Mouse (Mus musculus) Patski (cell line): Measurements from ENCODE around the gene Btbd2. TPM values are rescaled to one million over a fixed set of nuclear protein-coding genes. Genes with fewer than 3 reads are reported as not detected.
A peak's percentile ranks its signal among the peaks of the same experiment; 100 is the strongest.

Experiments used
- ATAC-seq: fragments of 100-300 bp; one replicate; pipeline ENCODE4 v1.8.0; 2021
- CTCF ChIA-PET: fragments of 350-600 bp; sonication (Branson Sonifier 250); formaldehyde crosslinking; loops from one replicate; lab custom pipeline; 2022; ENCODE audit warnings: inconsistent platforms; lab: Charles Lee
- POLR2A ChIA-PET: fragments of 350-600 bp; sonication (Branson Sonifier 250); formaldehyde crosslinking; loops from one replicate; lab custom pipeline; 2022; ENCODE audit warnings: antibody characterized with exemption, inconsistent platforms; lab: Charles Lee
- DNase-seq: peaks from one replicate; pipeline ENCODE4 v3.0.0-alpha.2; 2011; ENCODE audit warnings: low read depth, low spot score
- H3K27me3 ChIP-seq: fragments of 371-371 bp; one replicate; pipeline ENCODE4 v1.5.1; 2021
- CTCF ChIP-seq: fragments of 100-300 bp; IDR thresholded peaks from one replicate; pipeline ENCODE4 v1.5.1; 2021
- in situ Hi-C: fragments of 300-500 bp; cut with MboI; formaldehyde crosslinking; loops from 3 replicates; pipeline ENCODE4 v1.11.1; 2018; ENCODE audit warnings: low pct_unique_long_range_greater_than_20kb, mixed read lengths
- polyA plus RNA-seq: library from polyadenylated mRNA; unstranded; gene quantifications from one replicate; pipeline ENCODE4 v1.2.3, GENCODE M21; 2021

Btbd2 gene
- polyA plus RNA-seq, 1 experiment from 2014 or later: 70.4 TPM

DNA sequence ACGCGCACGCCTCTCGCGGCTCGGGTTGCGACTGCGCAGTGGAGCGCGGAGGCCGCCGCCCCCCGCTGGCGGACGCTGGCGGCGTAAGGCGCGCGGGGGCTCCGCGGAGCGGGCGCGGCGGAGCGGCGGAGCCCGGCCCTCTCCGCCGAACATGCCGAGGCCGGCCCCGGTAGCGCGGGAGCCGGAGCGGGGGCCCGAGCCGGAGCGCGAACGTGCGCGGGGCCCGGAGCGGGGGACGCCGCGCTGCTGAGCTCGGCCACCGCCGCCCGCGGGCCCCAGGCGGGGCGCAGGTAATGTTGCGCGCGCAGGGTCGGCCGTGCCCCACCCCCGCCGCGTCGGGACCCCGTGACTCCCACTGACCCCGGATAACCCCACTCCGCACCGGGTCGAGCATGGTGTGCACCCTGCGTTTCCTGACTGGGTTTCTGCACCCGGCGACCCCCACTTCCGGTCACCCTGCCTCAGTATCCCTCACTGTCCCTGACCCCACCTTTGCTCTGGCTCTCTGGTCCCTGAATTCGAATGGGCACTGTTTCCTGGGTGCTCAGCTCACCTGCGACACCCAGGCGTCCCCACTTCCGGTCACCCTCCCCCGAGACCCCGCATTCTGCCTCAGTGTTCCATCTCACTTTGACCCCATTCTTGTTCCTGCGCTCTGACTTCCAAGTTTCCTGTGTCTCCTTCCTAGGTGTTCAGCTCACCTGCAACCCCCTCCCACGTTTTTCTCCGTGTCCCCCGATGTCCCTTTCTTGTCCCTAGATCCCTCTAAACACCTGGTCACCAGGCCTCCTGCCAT, 34.0 kb downstream of the Btbd2 start, which contains the start of gene Csnk1g2:
TSS of gene Csnk1g2 (plus strand) at position 178 of the 796 bp plus-strand sequence.
- ATAC-seq (no peak), DNase-seq (no peak)
- no peak for TF ChIP-seq CTCF
- ChIA-PET POLR2A (interaction anchor here (0.7 to 2.5 kb wide), 6 partner anchors 27 to 91 kb away, joined by 3 to 9 read pairs (median 4); no protein-coding TSS in a partner anchor), CTCF (interaction anchor here (0.7 to 1.7 kb wide), 5 partner anchors 30 to 61 kb away, joined by 3 to 4 read pairs (median 4); no protein-coding TSS in a partner anchor)
- H3K27me3 ChIP-seq: no peaks in the 10 kb centered on the region
- in situ Hi-C loops: no loop called here

DNA sequence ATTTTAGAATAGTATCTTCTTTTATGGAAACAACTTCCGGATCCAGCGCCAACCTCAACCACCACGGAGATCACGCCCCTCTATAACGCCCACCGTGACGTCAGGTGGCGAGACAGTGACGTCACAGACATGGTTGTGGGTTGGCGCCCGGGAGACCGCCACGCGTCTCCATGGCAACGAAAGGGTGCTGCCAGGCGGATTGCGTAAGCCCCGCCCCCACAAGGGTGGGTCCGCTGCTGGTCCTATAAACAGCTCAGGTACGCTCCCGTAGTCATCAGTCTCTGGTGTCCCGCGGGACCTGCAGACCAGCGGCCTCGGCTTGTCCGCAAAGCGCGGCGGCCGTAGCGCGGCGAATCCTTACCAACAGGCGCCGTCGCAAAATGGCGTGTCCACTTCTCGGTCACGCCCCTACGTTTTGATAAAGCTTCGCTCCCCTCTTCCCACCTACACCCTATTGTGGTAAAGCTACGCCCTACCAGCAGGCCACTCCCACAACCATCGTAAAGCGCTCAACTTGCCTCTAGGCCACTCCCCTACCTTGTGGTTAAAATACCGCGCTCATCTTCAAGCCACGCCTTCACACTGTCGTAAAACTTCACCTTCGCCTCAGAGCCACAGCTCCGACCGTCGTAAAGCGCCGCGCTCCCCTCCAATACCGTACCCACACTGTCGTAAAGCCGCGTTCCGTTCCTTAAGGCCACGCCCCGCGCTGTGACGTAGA, 34.8 kb downstream of the Btbd2 start:
- in situ Hi-C loops: no loop called here
- POLR2A ChIA-PET: interaction anchor here (0.9 to 2.5 kb wide), 4 partner anchors 32 to 92 kb away, joined by 3 to 9 read pairs (median 4); no protein-coding TSS in a partner anchor
- TF ChIP-seq CTCF: no peak
- CTCF ChIA-PET: interaction anchor here (0.8 to 1.6 kb wide), 3 partner anchors 31 to 44 kb away, joined by 3 to 4 read pairs (median 3); no protein-coding TSS in a partner anchor
- DNase-seq (peak; percentile 99), ATAC-seq (peak; percentile 69)
- no peaks in the 10 kb centered on the region for H3K27me3 ChIP-seq

DNA sequence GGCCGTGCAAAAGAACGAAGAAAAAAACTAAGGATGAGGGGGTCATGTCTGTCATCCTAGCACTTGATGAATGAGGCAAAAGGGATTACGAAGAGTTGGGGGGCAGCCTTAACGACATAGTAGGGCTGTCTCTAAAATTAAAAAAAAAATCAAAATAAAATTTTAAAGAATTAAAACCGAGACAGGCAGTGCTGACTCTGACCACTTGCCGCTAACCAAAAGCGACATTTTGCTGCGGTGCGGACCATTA, 35.3 kb downstream of the Btbd2 start:
- DNase-seq (no peak), ATAC-seq (no peak)
- POLR2A ChIA-PET: interaction anchor here (2.5 kb wide), 1 partner anchor 33 kb away, joined by 9 read pairs; no protein-coding TSS in a partner anchor
- TF ChIP-seq CTCF: no peak
- in situ Hi-C loops: no loop called here
- CTCF ChIA-PET: interaction anchor here (1.0 to 1.6 kb wide), 2 partner anchors 31 to 44 kb away, joined by 3 to 4 read pairs; no protein-coding TSS in a partner anchor
- no peaks in the 10 kb centered on the region for H3K27me3 ChIP-seq

DNA sequence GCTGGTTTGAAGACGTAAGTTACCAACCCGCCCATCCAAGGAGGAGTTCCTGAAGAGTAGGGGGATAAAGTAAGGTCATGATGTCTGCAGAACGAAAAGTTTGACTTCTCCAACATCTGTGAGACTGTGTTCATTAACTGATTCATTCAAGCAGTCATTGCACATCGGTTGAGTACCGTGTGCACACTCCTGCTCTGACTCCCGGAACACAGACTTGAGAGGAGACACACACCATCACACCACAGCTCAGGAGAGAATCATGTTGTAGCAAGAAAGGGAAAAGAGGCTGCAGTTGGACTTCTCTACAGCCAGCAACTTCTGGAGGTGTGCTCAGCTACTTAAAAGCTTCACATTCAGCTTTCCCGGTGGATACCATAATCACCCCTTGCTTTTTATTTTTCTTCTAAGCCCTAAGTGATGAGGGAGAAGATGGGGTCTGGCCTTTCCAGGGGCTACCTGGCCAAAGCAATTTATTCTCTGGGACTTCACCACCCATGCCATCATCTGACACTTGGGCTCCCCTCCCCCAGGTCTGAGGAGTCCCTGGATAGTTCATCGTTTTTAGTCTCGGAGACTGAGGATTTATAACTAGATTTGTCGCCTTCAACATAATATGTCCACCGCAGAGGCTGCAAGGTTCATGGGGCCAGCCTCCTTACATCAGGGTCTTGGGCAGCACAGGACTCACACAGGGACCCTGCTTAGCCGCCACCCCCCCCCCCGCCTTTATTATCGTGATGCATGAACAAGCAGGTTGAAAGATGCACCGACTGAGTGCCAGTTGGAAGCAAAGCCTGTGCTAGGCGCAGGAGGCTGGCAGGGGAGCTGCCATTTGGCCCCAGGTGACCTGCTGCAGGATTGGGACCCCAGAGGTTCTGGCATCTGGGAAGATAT, 35.8 kb downstream of the Btbd2 start:
- POLR2A ChIA-PET: interaction anchor here (0.7 to 2.5 kb wide), 3 partner anchors 10 to 53 kb away, joined by 3 to 9 read pairs (median 3); no protein-coding TSS in a partner anchor
- no peak for TF ChIP-seq CTCF
- DNase-seq (no peak), ATAC-seq (no peak)
- CTCF ChIA-PET: interaction anchor here (1.6 kb wide), 1 partner anchor 43 kb away, joined by 4 read pairs; no protein-coding TSS in a partner anchor
- in situ Hi-C loops: no loop called here
- H3K27me3 ChIP-seq: no peaks in the 10 kb centered on the region

DNA sequence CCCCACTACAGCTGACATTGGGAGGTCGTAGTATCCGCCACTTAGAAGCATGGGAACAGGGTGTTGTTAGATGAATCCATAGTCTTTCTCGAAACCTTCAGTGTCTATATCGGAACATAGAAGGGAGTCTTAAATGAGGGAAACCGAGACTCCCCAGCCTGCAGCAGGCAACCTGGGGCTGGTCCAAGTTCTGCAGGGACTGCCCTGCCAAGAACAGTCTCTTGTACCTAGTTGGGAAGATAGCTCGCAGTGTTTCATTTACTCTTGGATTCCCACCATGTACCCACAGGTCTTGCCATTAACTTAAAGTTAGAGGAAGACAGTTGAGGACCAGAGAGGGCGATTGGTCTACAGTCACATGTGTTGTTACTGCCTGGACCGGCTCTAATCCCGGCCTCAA, 36.5 kb downstream of the Btbd2 start:
- in situ Hi-C loops: no loop called here
- no peak for ATAC-seq
- TF ChIP-seq CTCF: no peak
- POLR2A ChIA-PET: interaction anchor here (0.7 to 1.4 kb wide), 2 partner anchors 9 to 53 kb away, joined by 3 read pairs; no protein-coding TSS in a partner anchor
- H3K27me3 ChIP-seq: no peaks in the 10 kb centered on the region
- CTCF ChIA-PET: interaction anchor here (2.4 kb wide), 1 partner anchor 42 kb away, joined by 11 read pairs; no protein-coding TSS in a partner anchor
- no peak for DNase-seq

DNA sequence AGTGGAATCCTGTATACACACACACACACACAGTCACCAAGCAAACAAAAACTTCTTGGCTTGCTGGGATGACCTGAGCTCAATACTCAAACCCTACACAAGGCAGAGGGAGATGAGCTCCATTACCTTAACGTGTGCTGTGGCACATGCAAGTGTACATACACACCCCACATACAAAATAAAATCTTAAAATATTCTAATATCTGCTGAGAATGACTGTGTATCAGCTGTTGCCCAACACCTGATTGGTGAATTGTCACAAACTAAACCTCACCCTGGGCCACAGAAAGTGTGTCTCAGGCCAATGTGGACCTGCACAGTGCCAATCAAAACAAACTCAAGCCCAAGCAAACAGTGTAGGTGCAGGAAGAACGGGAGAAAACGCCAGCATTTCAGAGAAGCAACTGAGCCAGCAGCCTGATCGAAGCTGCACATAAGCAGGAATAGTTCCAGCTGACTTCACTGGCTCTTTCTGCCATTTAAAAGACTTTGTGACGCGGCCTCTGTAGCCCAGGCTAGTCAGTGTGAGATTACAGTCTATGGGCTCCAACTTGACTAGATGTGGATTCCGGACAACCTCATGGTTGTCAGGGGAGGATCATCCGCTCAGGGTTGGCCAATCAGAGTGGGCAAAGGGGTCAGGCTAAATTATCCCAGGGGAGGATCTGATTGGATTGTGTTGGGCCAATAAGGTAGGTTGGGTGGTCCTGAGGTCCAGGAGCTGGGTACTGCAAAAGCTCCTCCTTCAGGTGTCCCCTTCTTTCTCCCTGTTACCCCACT, 37.2 kb downstream of the Btbd2 start:
- ATAC-seq (no peak), DNase-seq (no peak)
- TF ChIP-seq CTCF: no peak
- H3K27me3 ChIP-seq: no peaks in the 10 kb centered on the region
- ChIA-PET POLR2A (interaction anchor here (1.4 kb wide), 1 partner anchor 9 kb away, joined by 3 read pairs; no protein-coding TSS in a partner anchor), CTCF (interaction anchor here (1.8 to 2.4 kb wide), 2 partner anchors 16 to 41 kb away, joined by 6 to 11 read pairs; no protein-coding TSS in a partner anchor)
- in situ Hi-C loops: no loop called here

DNA sequence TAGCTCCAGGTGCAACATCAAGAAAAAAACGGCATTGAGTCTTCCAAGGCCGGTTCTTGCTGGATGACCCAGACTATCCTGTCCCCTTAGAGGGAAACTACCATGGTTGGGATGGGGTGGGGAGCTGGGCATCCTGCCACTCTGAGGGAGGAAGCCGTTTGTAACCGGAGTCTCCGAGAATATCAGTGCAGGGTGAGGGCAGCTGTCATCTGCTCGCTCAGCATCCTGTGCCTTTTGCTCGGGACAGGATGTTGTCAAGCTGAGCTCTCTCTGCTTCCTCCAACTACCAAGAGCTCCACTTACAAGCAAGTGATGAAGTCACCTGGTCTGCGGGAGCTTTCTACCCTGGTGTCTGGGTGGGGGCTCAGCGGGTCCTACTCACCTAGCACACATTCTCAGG, 38.7 kb downstream of the Btbd2 start:
- TF ChIP-seq CTCF: no peak
- ChIA-PET POLR2A (interaction anchor here (0.7 kb wide), 1 partner anchor 88 kb away, joined by 3 read pairs; no protein-coding TSS in a partner anchor), CTCF (interaction anchor here (1.8 to 2.4 kb wide), 2 partner anchors 15 to 39 kb away, joined by 6 to 11 read pairs; no protein-coding TSS in a partner anchor)
- DNase-seq: no peak
- H3K27me3 ChIP-seq: no peaks in the 10 kb centered on the region
- in situ Hi-C loops: no loop called here
- ATAC-seq: no peak

DNA sequence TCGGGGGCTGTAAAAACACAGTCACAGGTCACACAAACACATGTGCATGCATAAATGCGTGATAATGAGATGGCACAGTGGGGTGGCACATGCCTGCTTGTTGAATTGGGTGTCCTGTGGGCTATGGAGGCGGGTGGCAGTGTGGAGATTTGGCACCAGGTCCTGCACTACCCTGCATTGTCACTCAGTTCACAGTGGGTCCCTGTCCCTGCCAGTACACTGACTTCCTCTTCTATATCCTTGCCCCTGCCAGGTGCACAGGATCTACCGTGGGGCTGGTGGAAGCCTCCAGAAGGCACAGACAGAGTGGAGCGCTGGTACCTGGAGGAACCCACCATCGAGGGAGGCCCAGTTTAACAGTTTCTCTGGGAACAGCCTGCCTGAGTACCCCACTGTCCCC, 42.5 kb downstream of the Btbd2 start:
- no peaks in the 10 kb centered on the region for H3K27me3 ChIP-seq
- ChIA-PET POLR2A (interaction anchor here (1.2 kb wide), 1 partner anchor 10 kb away, joined by 4 read pairs; no protein-coding TSS in a partner anchor), CTCF (no interaction called here)
- in situ Hi-C loops: no loop called here
- no peak for TF ChIP-seq CTCF
- ATAC-seq (no peak), DNase-seq (no peak)

DNA sequence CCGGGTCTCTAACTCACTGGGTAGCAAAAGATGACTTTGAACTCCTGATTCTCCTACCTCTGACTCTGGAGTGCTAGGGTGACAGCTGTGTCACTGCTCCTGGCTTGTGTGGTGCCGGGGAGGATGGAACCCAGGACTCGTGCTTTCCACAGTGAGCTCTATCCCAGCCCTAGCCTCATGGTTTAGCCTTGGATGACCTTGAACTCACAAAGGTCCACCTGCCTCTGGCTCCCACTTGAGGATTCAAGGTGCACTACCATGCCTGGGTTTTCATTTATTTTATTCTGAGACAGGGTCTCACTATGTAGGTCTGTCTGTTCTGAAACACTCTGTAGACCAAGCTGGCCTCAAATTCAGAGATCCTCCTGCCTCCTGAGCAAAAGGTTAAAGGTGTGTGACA, 43.0 kb downstream of the Btbd2 start:
- DNase-seq: no peak
- H3K27me3 ChIP-seq: no peaks in the 10 kb centered on the region
- ATAC-seq: no peak
- in situ Hi-C loops: no loop called here
- TF ChIP-seq CTCF: no peak
- POLR2A ChIA-PET: interaction anchor here (0.7 to 1.2 kb wide), 2 partner anchors 10 to 11 kb away, joined by 4 to 6 read pairs; no protein-coding TSS in a partner anchor
- CTCF ChIA-PET: no interaction called here
